Mouse (Mus musculus): ENCODE results near the gene Btg3. TPM values are rescaled to one million over a fixed set of nuclear protein-coding genes. Genes with fewer than 3 reads are reported as not detected.

Gene Btg3
- polyA plus RNA-seq, 1 experiment: 11.2 TPM

DNA sequence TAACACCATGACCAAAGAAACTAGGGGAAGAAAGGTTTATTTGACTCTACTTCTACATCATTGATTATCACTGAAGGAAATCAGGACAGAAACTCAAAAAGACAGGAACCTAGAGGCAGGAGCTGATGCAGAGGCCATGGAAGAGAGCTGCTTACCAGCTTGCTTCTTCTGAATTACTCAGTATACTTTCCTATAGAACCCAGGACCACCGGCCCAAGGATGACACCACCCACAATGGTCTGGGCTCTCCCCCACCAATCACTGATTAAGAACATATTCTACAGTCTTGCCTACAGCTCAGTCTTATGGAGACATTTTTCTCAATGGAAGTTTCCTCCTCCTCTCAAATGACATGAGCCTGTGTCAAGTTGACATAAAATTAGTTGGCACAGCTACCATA lies 82.9 kb downstream of the Btg3 start:
- Histone ChIP-seq H3K36me3 (replicated peaks; ENCODE audit: low read length) (no peaks in the 10 kb centered on the region), H3K4me3 (replicated peaks) (no peak overlapping the region)

DNA sequence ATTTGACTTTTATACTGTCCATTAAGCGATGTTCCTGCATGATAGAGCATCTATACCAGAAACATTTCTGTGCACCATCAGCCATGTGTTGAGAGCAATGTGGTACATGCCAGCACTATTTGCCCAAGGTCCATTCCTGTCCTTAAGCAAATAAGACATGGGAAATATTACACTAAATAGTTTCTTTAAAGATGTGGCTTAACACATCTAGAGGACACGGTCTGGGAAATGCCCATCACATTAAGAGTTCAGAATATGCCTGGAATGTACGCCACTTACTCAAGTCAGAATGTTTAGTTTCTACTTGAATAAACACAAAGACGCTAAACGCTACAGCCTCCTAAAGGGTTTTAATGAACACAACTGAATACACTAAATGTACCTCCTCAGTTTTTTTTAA lies 93.8 kb downstream of the Btg3 start:
- H3K4me1 ChIP-seq: no peaks in the 10 kb centered on the region
- peaks cover 4% of the 10 kb centered on the region for H3K27me3 ChIP-seq (replicated peaks)
- 0 out of 2 replicates have a peak, but pooled peaks cover 3% of the 10 kb centered on the region for H3K9me3 ChIP-seq
- H3K4me3 ChIP-seq (replicated peaks): no peak overlapping the region
- no peak for TF ChIP-seq GATA1 (IDR thresholded peaks at IDR 0.05; ENCODE audit: borderline replicate concordance, low read length)
- no peak for TF ChIP-seq FLI1 (IDR thresholded peaks at IDR 0.05; ENCODE audit: low read length)
- H3K36me3 ChIP-seq (replicated peaks; ENCODE audit: low read length): no peaks in the 10 kb centered on the region

More for the DNA sequence above, 82.9 kb downstream of the Btg3 start:
- Histone ChIP-seq H3K9me3 (peaks cover 3% of the 10 kb centered on the region; the same call in 1 of the 2 replicates), H3K4me1 (no peaks in the 10 kb centered on the region), H3K27me3 (replicated peaks) (peaks cover 13% of the 10 kb centered on the region)
- no peak for TF ChIP-seq FLI1 (IDR thresholded peaks at IDR 0.05; ENCODE audit: low read length)
- no peak for TF ChIP-seq GATA1 (IDR thresholded peaks at IDR 0.05; ENCODE audit: borderline replicate concordance, low read length)

Other genes with a start within 250 kb of the Btg3 start
- gene Cxadr, start 75.7 kb downstream of the Btg3 start, polyA plus RNA-seq (2012; ENCODE audit: insufficient read depth, low replicate concordance): not detected in 2 replicates
- 14.9 and 19.1 TPM in 2 replicates for gene D16Ertd472e, start 199.5 kb upstream of the Btg3 start, polyA plus RNA-seq (2012; ENCODE audit: insufficient read depth, low replicate concordance)